Mouse (Mus musculus) cortical plate, adult 2 months (tissue): ENCODE data around the gene Zfp524. TPM values are rescaled to one million over a fixed set of nuclear protein-coding genes. Genes with fewer than 3 reads are reported as not detected.
A peak's percentile ranks its signal among the peaks of the same experiment; 100 is the strongest.

Experiments used
- H3K27ac ChIP-seq: fragments of 200-500 bp; 2 replicates; pipeline ENCODE4 v1.5.1; 2012; ENCODE audit warnings: low read length, control low read depth, inconsistent platforms; ENCODE audit not compliant: insufficient read depth
- H3K4me1 ChIP-seq: fragments of 200-500 bp; 2 replicates; pipeline ENCODE4 v1.6.1; 2011; ENCODE audit warnings: low read length; ENCODE audit not compliant: control insufficient read depth, insufficient read depth
- H3K4me3 ChIP-seq: fragments of 200-500 bp; 2 replicates; pipeline ENCODE4 v1.5.1; 2011; ENCODE audit warnings: mild to moderate bottlenecking, low read length, control low read depth; ENCODE audit not compliant: insufficient read depth
- CTCF ChIP-seq: fragments of 200-500 bp; IDR thresholded peaks from 2 replicates; pipeline ENCODE4 v1.5.1; 2011; ENCODE audit warnings: mild to moderate bottlenecking, control low read depth, low read length; ENCODE audit not compliant: insufficient read depth; ENCODE audit errors: extremely low read depth
- POLR2A ChIP-seq: fragments of 200-500 bp; IDR thresholded peaks from 2 replicates; pipeline ENCODE4 v1.6.1; 2011; ENCODE audit warnings: mild to moderate bottlenecking, low read length, control low read depth; ENCODE audit not compliant: insufficient read depth; ENCODE audit errors: extremely low read depth
- polyA plus RNA-seq: library from polyadenylated mRNA; depleted of rRNA; stranded (reverse); fragments of >200 nt; gene quantifications from 2 replicates; pipeline ENCODE4 v1.2.3, GENCODE M21; 2012

Gene Zfp524
- polyA plus RNA-seq, 1 experiment, result 15.3 TPM

- no peak overlapping the region for H3K4me3 ChIP-seq
- no peak overlapping the region for H3K27ac ChIP-seq
- no peak for TF ChIP-seq POLR2A
- no peak for TF ChIP-seq CTCF
- H3K4me1 ChIP-seq, result no peaks in the 10 kb centered on the region
These were observed 30.8 kb downstream of the Zfp524 start for GRCm38 (mm10) chr7:5044981-5045380.

DNA sequence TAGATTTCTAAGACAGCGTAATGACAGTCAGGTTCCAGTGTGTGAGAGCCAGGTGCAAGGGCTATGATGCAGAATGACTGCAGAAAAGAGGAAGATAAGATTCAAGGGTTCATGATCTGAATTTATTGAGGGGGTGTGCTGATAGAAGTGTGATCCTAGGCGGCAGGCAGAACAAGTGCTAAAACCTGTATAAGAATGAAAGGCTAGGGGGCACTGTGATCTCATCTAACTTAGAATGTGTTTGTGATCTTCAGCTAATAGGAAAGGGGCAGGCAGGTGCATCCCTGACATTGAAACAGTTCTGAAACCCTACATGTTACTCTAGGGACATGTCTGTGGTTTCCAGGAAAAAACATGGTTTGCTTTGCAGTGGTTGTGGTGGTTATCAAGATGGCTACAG, 31.9 kb downstream of the Zfp524 start:
- H3K4me1 ChIP-seq, result no peaks in the 10 kb centered on the region
- no peak for TF ChIP-seq POLR2A
- TF ChIP-seq CTCF, result 0 out of 2 replicates have a peak, but pooled peaks have one; percentile 0
- H3K4me3 ChIP-seq, result no peak overlapping the region
- H3K27ac ChIP-seq, result no peak overlapping the region

DNA sequence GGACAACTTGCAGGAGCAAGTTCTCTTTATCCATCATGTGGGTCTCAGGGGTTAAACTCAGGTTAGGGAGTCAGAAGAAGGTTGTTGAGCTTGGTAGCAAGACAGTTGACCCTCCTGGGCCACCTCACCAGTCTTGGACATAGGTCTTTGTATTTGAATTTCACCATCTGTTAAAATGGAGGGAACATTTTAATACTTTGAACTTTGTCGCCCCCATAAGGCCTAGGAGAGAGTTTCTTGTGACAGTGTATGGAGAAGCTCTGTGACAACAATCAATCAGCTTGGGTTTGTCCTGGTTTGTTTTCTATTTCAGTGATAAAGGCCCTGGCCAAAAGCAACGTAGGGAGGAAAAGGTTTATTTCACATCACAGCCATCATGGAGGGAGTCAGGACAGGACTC, 33.1 kb downstream of the Zfp524 start:
- no peak overlapping the region for H3K27ac ChIP-seq
- H3K4me3 ChIP-seq, result no peak overlapping the region
- no peaks in the 10 kb centered on the region; the same call in 1 of the 2 replicates for H3K4me1 ChIP-seq
- TF ChIP-seq CTCF, result peak; percentile 23; the same call in 1 of the 2 replicates
- no peak for TF ChIP-seq POLR2A

DNA sequence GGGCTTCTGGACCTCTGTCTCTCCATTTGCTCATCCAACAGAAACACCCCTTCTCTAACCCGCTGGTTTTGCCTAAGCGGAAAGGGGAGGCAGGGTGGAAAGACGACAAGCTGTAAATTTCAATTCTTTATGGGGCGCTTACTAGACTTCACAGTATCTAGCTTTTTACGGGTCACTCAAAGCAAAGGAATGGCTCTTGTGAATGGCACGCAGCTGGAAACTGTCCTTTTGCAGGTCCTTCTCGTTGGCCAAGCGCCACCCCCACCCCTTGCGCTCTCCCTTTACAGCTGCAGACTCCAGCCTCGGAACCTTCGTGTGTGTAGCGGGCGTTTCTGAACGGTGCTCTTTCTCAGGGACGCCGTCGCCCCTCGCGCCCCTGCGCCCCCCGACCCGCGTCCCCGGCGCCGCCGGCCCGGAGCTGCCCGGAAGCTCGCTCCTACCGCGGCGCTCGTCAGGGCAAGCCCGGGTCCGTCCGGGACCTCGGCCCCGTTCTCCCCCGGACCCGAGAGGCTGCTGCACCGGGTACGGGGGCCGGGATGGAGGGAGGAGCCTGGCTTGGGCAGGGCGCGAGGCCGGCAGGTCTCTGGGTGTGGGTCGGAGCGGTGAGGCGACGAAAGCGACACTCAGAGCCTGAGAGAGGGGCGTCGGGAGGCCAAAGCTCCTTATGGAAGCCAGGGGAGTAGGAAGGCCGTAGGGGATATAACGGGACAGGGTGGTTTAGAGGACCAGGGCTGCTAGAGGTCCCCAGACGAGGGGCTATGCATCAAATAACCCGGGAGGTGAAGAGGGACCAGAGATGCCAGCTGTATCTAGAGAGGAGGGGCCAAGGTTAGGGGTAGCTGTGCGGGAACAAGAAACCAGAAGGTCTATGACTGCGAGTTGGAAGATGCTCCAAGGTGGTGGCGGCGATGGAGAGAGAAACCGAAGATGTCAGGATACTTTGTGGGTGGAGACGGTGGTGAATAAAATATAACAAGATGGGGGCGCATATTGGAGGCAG, 37.3 kb downstream of the Zfp524 start, which contains the start of gene Zfp580:
Gene Zfp580 (plus strand): TSS at position 346 of the 1,000 bp plus-strand sequence.
- Histone ChIP-seq H3K4me1 (peaks cover 8% of the 10 kb centered on the region), H3K27ac (peak within 1 kb of the TSS; percentile 82), H3K4me3 (peak within 1 kb of the TSS; percentile 52)
- TF ChIP-seq POLR2A (no peak), CTCF (no peak)

DNA sequence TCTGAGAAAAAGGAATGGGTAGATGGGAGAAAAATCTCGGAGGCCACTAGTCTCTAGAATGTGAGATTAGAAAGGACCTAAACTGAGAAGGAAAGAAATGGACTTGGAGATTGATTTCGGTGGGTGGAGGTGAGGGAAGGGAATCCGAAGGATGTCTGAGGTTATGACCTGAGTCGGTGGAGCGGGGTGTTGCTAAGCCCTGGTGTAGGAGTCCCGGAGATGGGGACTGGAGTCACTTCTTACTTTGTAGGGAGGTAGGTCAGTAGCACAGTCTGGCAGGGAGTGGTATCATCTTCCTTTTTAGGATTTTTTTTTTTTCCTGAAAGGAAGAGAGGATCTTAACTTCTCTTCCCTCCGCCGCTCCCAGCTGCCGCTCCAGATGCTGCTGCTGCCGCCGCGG, 38.2 kb downstream of the Zfp524 start:
- peak overlapping the region; percentile 52 for H3K4me3 ChIP-seq
- H3K4me1 ChIP-seq, result peaks cover 8% of the 10 kb centered on the region
- peak overlapping the region; percentile 81; the same call in 1 of the 2 replicates for H3K27ac ChIP-seq
- TF ChIP-seq CTCF (no peak), POLR2A (no peak)

- H3K27ac ChIP-seq, result no peak overlapping the region
- H3K4me1 ChIP-seq, result peaks cover 8% of the 10 kb centered on the region
- no peak for TF ChIP-seq POLR2A
- no peak for TF ChIP-seq CTCF
- peak overlapping the region; percentile 52 for H3K4me3 ChIP-seq
These were observed 38.7 kb downstream of the Zfp524 start for GRCm38 (mm10) chr7:5052931-5053343.

- H3K4me3 ChIP-seq, result peak overlapping the region; percentile 52
- peaks cover 8% of the 10 kb centered on the region for H3K4me1 ChIP-seq
- TF ChIP-seq CTCF (no peak), POLR2A (peak; percentile 23; the same call in 1 of the 2 replicates)
- H3K27ac ChIP-seq, result no peak overlapping the region
These were observed 39.4 kb downstream of the Zfp524 start for GRCm38 (mm10) chr7:5053456-5054179.

- peak; percentile 47; the same call in 1 of the 2 replicates for TF ChIP-seq POLR2A
- no peak for TF ChIP-seq CTCF
- peak overlapping the region; percentile 93 for H3K27ac ChIP-seq
- peaks cover 11% of the 10 kb centered on the region for H3K4me1 ChIP-seq
- peak overlapping the region; percentile 66 for H3K4me3 ChIP-seq
These were observed 42.5 kb downstream of the Zfp524 start for GRCm38 (mm10) chr7:5056651-5057263.

GRCm38 (mm10) chr7:5057381-5057780, 43.2 kb downstream of the Zfp524 start:
- Histone ChIP-seq H3K4me3 (peak overlapping the region; percentile 66), H3K4me1 (peaks cover 11% of the 10 kb centered on the region), H3K27ac (peak overlapping the region; percentile 93)
- no peak for TF ChIP-seq POLR2A
- no peak for TF ChIP-seq CTCF
